Mouse (Mus musculus): ENCODE measurements around the gene Pygm. TPM values are rescaled to one million over a fixed set of nuclear protein-coding genes. Genes with fewer than 3 reads are reported as not detected.

The Pygm gene
- total RNA-seq, 4 experiments from 2014 or later, result 47.6 to 119 (median 92.8) TPM

DNA sequence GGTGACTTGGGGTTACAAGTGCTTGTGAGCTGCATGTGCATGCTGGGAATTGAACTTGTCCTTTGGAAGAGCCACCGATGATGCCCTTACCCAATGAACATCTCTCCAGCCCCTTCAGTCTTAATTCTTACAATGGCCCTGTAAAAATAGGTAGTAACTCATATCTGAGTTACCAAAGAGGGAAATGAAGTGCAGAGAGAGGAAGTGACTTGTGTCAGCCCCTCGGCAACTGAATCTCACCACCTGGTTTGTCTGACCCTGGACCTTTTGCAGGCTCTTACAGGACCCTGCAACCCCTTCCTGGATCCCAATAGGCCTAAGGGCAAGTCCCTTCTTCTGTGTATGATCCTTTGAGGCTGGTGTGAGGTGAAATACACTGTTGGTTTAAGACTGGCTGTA is 32.1 kb upstream of the Pygm start:
- DNase-seq, result no peak

DNA sequence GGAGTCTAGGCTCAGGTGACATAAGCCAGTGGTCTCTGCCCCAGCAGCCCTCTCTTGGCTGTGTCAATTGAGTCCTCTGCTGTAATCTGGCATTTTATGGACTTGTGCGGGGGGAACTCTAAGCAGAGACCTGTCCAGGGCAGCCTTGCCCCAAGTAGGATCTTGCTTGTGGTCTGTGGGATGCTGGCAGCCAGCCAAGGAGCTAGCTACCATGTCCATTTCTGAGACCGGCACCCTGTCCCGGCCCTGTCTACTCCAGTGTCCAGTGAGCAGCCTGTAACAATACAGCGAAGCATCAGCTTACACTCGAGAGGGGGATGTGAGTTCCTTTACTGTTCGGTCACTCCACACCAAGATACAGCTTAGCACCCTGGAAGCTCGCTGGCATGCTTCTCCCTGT is 30.2 kb upstream of the Pygm start:
- DNase-seq, result peak; percentile 10

DNA sequence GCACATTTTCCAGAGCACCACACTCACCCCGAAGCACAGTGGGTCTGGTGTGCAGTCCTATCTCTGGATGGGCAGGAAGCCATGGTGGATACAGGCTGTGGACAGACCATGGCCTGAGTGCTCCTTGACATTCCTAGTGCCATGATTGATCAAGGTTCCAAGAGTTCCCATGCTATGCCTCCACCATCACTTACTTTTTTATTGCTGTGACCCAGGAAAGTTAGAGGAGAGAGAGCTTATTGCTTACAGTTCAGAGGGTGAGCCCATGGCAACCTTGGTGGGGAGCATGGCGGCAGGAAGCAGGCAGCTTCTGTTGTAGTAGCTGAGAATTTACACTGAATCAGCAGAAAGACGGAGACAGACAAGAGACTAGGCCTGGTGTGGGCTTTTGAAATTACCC is 22.9 kb upstream of the Pygm start:
- no peak for DNase-seq

DNA sequence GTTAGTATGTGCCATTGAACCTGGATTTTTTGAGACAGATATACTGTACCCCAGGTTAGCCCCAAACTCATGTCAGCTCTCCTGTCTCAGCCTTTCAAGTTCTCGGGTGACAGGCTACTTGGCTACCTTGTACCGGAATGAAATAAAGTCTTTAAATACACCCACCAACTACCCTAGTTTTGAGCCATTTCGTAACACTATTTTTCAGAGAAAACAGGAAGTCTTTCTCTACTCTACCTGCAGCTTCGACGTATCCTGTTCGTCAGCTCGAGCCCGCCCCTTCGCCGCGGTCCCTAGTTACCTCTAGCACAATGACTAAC is 21.1 kb upstream of the Pygm start:
- no peak for DNase-seq

DNA sequence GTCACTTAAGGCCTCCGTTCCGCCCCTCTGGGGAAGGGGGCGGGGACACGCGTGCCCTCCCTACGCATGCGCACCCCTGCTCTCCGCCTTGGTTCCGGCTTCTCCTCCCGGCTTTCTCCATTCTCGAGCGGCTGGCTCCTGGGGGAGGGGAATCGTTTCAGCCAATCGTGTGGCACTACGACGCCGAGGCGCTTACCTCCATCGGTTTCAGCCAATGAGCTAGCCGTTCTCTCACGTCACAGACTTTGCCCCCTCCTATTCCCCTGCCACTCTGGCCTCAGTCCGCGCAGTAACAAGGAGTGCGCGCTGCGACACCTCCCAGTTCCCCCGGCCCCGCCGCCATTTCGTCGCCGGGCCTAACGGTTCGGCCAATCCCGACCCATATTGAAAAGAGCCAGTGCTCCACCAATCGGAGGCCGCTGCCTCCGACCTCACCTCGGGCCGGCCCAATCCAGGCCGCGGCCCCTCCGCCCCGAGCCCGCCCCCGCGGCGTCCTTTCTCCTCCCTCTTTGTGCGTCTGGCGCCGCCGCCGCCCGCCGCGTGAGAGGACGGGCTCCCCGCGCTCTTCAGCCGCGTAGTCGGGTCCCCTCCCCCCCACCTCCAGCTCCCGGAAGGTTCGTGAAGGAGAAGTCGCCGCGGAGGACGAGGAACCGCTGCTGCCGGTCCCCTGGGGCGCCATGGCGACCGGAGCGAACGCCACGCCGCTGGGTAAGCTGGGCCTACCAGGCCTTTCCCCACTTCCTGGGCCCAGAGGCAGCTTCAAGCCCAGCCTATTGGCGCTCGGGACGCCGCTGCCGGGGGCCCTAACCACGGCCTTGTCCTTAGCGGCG is 20.6 kb upstream of the Pygm start, which contains the start of gene Sf1:
Sf1 (plus strand) TSS at position 280 of the 830 bp plus-strand sequence.
- peak; percentile 100 for DNase-seq

DNA sequence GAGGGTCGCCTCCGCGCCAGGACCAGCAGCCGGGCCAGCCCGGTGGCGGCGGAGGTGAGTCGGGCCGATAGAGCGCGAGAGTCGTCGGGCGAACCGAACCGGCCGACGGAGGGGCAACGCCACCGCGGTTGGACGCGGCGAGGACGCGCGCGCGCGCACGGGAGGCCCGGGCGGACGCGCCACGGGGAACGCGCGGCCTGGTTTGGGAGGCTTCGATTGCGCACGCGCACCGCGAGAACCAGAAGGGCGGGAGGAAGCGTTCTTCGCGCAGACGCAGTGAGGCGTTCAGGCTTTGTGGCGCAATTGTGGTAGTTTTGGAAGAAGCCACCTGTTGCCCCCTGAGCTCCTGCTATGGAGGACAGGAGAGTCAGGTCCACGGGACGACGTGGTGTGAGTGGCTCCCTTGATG is 19.9 kb upstream of the Pygm start:
- peak; percentile 89 for DNase-seq

DNA sequence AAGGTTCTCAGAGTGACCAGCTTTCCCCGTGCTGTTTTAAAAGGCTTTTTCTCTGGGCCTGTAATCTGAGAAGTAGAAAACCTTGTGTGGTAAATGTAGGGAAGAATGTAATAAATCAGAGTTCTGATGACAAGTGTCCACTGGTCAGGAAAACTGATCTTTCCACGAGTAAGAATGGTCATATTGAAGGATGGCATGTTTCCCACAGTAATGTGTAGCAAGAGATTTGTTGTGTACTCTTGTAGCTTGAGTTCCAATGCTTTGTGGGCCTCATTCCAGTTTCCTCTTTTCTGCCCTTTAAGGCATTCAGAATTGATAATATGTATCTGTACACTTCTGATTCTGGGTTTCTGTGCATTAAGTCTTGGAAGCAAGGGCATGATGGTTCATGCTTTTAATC is 19.4 kb upstream of the Pygm start:
- DNase-seq, result no peak

DNA sequence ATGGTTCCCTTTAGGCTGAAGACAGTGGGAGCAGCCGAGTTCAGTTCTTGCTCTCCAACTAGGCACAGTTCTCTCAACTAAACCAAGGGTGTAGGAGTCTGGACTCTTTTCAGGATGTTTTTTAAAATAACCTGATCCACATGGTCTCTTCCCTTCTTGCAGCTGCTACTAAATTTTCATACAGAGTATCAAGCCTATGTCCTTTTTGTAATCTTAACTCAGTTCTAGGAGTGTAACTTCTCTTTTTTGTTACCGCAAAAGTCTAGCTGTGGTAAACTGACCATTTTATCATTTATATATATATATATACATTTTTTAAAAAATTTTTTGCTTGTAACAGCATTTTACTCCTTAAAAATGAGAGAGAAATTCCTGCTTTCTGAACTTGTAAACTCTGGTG is 14.0 kb upstream of the Pygm start:
- DNase-seq, result no peak

DNA sequence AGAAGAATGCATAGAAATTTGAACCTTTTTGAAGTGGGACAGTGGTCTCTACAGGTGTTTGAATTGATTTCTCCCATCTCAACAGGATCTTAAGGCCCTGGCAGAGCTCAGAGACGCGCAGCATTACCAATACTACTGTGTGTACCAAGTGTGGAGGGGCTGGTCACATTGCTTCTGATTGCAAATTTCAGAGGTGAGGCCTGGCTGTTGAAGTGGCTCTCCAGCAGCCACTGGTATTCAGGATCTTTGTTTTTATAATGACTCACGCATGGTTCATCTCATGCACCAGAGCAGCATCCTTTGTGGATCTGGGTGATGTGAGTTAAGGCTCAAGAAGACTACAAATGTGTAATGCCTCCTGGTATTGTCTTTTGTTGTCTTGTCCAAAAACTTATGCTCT is 11.8 kb upstream of the Pygm start:
- no peak for DNase-seq

DNA sequence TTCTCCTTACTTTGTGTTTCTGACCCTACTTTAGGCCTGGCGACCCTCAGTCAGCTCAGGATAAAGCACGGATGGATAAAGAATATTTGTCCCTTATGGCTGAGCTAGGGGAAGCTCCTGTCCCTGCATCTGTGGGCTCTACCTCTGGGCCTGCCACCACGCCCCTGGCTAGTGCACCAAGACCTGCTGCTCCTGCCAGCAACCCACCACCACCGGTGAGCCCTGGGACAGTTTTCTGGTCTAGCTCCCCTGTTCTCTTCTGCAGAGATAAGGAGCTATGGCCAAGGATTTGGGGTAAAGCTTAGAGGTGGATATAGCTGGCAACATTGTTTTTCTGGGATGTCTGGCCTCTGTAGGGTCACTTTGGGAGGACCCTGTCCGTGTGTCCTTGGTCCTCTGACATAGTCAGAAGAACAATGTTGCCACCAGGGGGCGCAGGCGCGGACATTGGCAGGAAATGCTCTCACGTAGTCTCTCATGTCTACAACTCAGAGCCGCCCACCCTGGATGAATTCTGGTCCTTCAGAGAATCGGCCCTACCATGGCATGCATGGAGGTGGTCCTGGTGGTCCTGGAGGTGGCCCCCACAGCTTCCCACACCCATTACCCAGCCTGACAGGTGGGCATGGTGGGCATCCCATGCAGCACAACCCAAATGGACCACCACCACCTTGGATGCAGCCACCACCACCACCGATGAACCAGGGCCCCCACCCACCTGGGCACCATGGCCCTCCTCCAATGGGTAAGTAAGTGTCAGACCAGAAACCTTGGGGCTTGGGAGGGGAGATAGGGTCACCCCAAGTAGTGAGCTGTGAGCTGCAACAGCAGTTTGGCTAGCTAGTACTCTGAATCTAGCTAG is 10.4 kb upstream of the Pygm start:
- peak; percentile 67 for DNase-seq

DNA sequence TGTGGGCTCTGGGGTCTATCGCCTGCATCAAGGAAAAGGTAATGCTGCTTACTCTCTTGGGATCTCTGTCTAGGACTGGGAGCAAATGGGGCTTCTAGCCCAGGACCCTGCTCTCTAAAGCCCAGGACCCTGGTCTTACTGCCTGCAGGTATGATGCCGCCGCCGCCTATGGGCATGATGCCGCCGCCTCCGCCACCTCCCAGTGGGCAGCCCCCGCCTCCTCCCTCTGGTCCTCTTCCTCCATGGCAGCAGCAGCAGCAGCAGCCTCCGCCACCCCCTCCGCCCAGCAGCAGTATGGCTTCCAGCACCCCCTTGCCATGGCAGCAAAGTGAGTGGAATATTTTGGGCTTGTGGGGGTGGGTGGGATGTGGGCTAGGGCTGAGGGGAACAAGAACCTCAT is 9.6 kb upstream of the Pygm start:
- DNase-seq, result no peak

DNA sequence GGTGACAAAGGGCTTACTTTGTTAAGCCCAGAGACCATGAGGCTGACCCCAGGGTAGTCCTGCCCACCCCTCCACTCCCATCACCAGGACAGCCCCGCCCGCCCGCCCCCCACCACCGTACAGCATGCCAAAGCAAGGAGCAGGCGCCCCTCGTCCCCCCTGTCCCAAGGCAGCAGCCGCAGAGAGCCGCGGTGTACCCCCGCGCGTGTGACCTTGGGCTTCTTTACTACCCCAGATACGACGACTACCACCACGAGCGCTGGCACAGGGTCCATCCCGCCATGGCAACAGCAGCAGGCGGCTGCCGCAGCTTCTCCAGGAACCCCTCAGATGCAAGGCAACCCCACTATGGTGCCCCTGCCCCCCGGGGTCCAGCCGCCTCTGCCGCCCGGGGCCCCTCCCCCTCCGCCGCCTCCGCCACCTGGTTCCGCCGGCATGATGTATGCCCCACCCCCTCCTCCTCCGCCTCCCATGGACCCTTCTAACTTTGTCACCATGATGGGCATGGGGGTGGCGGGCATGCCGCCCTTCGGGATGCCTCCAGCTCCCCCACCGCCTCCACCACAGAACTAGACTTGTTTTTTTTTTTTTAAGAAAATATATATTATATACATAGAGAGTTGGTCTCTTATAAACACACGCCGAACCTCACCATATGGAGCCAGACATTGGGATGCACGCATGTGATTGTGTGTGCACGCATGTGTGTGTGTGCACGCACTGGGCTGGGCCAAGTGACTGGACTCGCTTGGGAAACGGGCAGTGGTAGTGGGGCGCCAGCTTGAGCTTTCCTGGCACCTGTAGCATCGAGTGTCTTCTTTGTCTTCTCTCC is 8.6 kb upstream of the Pygm start:
- no peak for DNase-seq

DNA sequence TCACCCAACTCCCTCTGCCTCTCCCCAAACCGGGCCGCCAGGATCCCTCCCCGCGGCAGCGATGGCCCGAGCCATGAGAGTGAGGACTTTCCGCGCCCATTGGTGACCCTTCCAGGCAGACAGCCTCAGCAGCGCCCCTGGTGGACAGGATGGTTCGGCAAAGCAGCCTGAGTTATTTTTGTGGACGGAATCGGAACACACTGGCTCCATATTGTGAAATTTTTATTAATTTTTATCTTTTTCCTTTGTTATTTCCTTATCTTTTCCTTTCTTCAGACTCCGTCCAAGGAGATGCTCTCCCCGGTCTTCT is 8.0 kb upstream of the Pygm start:
- DNase-seq, result no peak

DNA sequence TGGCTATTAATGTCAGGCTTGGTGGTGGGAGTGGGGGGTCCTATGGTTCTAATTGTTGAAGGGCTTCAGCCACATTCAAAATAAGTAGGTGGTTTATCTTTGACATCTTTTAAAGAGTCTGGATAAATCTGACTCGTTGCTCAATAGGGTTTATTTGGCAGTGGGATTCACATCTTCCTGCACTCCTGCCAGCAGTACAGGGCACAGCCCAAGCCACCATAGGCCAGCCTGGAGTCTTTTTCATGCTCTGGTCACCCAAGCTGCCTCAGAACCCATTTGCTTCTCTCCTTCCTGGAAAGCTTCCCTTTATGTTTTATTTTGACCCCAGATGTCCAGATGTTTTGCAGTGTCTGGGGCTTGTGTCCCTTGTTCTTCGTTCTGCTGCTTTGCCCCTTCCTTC is 7.6 kb upstream of the Pygm start:
- DNase-seq, result no peak

DNA sequence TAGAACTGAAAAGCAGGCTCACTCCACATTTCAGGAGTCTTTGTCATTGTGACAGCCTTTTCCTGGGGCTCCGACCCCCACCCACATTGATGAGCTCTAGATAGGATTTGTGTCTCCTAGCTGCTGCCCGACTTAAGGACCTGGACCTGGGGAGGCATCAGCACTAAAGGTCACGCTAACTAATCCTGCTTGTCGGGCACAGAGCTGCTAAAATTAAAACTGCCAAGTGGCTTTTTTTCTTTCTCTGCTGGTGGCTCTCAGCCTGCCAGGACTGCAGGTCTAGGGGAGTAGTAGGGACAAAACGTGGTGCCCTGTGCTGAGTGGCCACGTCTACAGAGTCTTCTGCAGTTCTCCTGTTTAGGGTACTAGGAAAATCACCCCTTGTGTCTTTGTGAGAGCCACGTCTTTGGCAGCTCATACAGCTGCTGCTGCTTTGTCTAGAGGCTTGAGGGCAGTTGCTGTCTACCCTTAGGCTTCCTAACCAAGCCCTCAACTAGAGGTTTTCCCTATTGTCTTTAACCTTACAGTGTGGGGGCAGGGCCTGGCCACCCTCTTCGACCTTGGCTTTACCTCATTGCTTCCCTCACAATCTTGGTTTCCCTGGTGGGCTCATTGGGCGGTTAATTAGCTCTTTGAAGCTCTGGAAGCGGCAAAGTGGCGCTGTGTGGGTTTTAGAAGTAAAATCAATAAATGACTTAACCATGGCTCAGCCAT is 6.7 kb upstream of the Pygm start:
- no peak for DNase-seq

DNA sequence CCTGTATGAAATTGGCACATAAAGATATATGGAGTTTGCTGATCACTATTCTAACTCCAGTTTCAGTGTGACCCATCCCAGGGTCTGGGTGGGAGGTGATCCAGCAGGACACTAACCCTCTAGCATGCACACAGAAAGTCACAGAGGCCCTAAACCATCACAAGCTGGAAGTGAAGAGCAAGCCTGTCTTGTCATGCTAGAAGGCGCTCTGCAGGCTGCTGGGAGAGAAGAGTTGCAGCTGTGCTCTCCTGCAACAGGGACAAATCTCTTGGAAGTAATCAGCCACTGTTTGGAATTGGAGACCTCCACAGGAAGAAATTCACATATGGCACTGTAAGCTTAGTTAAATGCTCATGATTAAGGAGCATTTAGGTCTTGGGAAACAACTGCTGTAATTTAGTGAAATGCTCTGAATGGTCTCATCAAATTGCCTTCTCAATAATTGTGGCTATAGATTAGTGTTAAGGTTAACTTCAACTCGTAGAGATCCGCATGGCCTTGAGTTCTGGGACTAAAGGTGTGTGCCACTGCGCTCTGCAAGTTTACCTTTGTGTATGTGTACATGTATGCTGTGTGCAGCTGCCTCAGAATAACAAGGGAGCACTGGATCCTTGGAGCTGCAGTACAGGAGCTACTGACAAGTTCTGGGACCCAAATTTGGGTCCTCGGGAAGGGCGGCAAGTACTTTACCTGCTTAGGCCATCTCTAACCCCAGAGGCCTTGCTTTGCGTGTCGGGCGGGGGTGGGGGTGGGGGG is 3.6 kb upstream of the Pygm start:
- no peak for DNase-seq

DNA sequence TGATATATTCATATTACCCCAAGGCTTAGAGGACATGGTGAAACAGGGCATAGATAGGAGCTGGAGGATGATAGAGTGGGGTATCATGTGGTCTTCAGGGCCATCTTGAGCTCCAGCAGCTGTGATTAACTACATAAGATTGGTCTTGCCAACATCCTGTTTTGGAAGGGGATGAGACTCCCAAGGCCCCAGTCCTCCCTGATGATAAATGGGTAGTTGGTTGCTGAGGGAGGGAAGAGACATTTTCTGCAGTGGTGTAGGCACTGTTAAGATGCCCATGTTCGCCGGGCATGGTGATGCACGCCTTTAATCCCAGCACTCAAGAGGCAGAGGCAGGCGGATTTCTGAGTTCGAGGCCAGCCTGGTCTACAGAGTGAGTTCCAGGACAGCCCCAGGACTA is 3.0 kb upstream of the Pygm start:
- DNase-seq, result no peak

DNA sequence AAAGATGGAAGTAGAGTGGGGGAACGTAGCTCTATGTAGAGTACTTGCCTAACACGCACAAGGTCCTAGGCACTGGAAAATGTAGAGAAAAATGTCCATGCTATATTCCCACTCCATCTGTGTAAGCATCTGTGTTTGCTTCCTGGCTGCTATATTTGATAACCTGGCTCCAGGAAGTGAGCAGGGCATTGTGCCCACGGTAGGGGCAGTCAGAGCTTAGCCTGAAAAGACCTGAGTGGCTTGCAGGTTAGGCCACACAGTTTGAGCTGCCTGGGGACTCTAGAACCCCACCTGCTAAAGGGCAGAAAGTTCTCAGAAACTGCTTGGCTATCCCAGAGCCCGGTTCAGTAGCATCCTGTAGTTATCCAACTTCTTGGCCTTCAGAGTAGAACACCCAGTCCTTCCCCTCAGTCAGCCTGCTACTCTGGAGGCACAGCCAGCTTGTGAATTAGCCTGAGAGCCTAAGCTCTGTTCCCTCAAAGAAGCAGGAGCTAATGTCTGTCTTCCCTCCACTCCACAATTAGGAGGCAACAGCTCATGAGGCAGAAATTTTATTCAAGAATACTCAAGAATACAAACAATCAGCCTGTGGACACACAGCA is 1.8 kb upstream of the Pygm start:
- DNase-seq, result no peak

DNA sequence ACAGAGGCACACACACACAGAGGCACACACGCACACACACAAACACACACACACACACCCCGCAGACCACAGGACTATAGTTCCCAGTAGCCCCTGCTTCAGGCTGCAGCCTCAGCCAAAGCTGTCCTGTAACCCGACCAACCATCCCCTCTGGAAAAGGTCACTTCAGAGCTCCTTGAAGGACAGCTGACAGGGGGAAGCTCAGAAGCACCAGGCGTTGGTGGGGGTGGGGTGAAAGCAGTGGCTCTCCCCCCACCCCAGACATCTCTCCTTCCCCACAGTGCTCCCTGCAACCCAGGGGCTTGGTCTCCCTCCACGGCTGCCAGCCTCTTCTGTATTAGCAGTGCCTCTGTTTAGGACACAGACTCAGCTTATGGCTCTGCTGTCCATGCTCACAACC is 729 bp upstream of the Pygm start:
- no peak for DNase-seq

DNA sequence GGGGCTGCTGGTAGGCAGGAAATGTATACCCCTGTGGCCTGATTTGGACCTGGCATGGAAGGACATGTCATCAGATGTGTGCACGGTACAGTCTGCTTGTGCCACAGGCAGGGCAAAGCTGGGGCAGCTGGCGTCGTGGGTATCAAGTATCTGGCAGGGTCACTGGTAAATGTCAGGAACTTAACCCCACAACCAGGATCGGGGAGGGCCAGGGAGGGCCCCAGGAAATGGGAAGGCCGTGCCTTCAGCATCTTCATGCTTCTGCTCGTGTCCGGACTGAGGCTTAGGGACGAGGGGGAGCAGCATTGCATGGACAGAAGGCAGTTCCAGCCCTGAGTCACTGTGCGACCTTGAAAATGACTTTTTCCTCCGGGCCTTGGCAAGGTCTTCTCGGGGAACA is 755 bp downstream of the Pygm start:
- peak; percentile 71 for DNase-seq

DNA sequence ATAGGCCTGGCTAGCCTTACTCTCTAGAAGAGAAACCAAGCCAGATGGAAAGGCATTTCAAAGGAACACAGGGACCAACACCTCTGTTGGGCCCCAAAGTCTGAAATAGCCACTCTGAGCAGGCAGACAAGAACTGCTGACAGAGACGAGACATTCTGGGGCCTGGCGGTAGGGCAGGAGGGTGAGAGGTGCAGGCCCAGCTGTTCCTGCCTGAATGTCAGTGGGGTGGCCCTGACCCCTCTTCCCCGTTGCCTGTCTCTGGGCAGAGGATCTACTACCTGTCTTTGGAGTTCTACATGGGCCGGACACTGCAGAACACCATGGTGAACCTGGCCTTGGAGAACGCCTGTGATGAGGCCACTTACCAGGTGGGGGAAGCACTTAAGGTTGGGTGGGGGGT is 1.2 kb downstream of the Pygm start:
- DNase-seq, result no peak

All from adrenal gland, adult 8-10 months (tissue).